Mouse (Mus musculus): ENCODE results near the gene Scube1.

GRCm38 (mm10) chr15:83760683-83761082 lies 35.9 kb upstream of the Scube1 start:
- no peak for TF ChIP-seq GATA1 (IDR thresholded peaks at IDR 0.05; ENCODE audit: low read length)
- no peak for TF ChIP-seq TAL1 (IDR thresholded peaks at IDR 0.05; ENCODE audit: low read length)

Data from erythroblast, embryonic 14.5 days (primary cell).